Mouse (Mus musculus) ES-E14 (cell line): ENCODE results near the gene Gm28308. TPM values are rescaled to one million over a fixed set of nuclear protein-coding genes. Genes with fewer than 3 reads are reported as not detected.

ENCODE experiments used
- DNase-seq: peaks from one replicate; pipeline ENCODE4 v3.0.0-alpha.2; 2013; ENCODE audit warnings: low read depth, low spot score
- H3K27ac ChIP-seq: 2 replicates; pipeline ENCODE4 v1.5.1; 2012; ENCODE audit warnings: low read depth, mild to moderate bottlenecking, low read length, moderate library complexity, mixed read lengths; ENCODE audit not compliant: poor library complexity, insufficient read depth, severe bottlenecking
- H3K36me3 ChIP-seq: 2 replicates; pipeline ENCODE4 v1.6.1; 2012; ENCODE audit warnings: mild to moderate bottlenecking, low read length, moderate library complexity, mixed read lengths; ENCODE audit not compliant: control insufficient read depth, poor library complexity, insufficient read depth, severe bottlenecking
- H3K4me1 ChIP-seq, 2 experiments: fragments of 150-350 bp in 1 of 2; sonication (generic) in 1 of 2; 2 replicates each; pipeline ENCODE4 v1.6.1; 2012; ENCODE audit warnings: low read length in 2 of 2, mild to moderate bottlenecking in 1 of 2, mixed read lengths in 1 of 2; ENCODE audit not compliant: control insufficient read depth in 2 of 2, insufficient read depth in 2 of 2, poor library complexity in 1 of 2
- H3K4me3 ChIP-seq, 2 experiments: fragments of 150-350 bp in 1 of 2; sonication (generic) in 1 of 2; 2 replicates each; pipeline ENCODE4 v1.5.1; 2012; ENCODE audit warnings: low read length in 2 of 2, low read depth in 1 of 2, mild to moderate bottlenecking in 1 of 2, mixed read lengths in 1 of 2; ENCODE audit not compliant: insufficient read depth in 1 of 2, poor library complexity in 1 of 2, severe bottlenecking in 1 of 2
- H3K9ac ChIP-seq: 2 replicates; pipeline ENCODE4 v1.6.1; 2012; ENCODE audit warnings: low read depth, mild to moderate bottlenecking, low read length, mixed read lengths; ENCODE audit not compliant: poor library complexity, insufficient read depth, severe bottlenecking
- H3K9me3 ChIP-seq: fragments of 150-350 bp; sonication (generic); 2 replicates; pipeline ENCODE4 v1.6.1; 2012; ENCODE audit warnings: low read depth, mild to moderate bottlenecking, low read length; ENCODE audit not compliant: control insufficient read depth, insufficient read depth
- CHD2 ChIP-seq: IDR thresholded peaks from 2 replicates; pipeline ENCODE4 v1.6.1; 2014; ENCODE audit warnings: mild to moderate bottlenecking, low read depth, low read length, inconsistent platforms
- HCFC1 ChIP-seq: IDR thresholded peaks from 2 replicates; pipeline ENCODE4 v1.6.1; 2012; ENCODE audit warnings: low read length, inconsistent platforms, borderline replicate concordance; ENCODE audit not compliant: insufficient read depth
- MAFK ChIP-seq: IDR thresholded peaks from 2 replicates; pipeline ENCODE4 v1.6.1; 2014; ENCODE audit warnings: mild to moderate bottlenecking, low read depth, low read length, inconsistent platforms; ENCODE audit not compliant: insufficient read depth
- ZC3H11A ChIP-seq: IDR thresholded peaks from 2 replicates; pipeline ENCODE4 v1.6.1; 2012; ENCODE audit warnings: low read depth, mild to moderate bottlenecking, inconsistent platforms, low read length, borderline replicate concordance
- ZNF384 ChIP-seq: IDR thresholded peaks from 2 replicates; pipeline ENCODE4 v1.6.1; 2012; ENCODE audit warnings: low read depth, low read length, inconsistent platforms
- in situ Hi-C, 2 experiments: fragments of 600-800 bp; cut with MboI; formaldehyde crosslinking; loops; one replicate each; pipeline ENCODE4 v1.15.1; 2025; ENCODE audit warnings: low sequenced_read_pairs in 2 of 2, inconsistent platforms in 1 of 2; ENCODE audit not compliant: unreplicated experiment in 2 of 2
- total RNA-seq: library from RNA; depleted of rRNA; stranded (reverse); fragments of 300-350 nt; gene quantifications from 2 replicates; pipeline ENCODE4 v1.2.3, GENCODE M21; 2012

The Gm28308 gene
- total RNA-seq, 1 experiment: 0.31 TPM

DNA sequence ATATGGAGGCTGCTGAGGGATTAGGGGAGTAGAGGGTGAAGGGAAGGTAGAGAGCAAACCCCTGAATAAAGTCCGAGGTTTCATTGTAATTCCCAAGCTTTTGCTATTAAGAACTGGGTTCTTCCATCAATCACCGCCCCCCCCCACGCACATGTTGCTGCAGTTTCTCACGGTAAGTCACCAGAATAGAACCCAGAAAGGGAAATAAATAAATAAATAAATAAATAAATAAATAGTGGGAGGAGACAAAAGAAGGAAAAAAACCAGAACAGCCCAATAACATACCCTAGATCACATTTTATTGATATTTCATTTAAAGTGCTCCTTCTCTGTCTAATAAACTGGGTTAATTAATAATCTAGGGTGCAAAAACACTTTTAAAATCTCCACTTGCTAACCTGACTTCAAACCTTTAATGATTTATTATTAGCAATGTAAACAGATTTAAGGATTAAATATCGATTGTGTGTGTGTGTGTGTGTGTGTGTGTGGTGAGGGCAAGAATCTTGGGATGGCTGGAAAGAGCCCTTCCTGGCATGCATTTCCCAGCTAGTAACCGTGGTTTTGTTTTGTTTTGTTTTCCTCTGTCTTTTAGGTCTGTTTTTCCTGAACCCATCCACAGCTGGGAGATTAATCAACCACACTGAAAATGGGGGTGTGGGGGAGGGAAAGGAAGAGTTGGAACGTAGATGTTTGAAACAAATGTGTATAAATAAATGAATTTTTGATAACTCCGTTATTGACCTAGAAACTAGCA lies 51.6 kb downstream of the Gm28308 start:
- TF ChIP-seq HCFC1 (no peak), CHD2 (no peak), ZNF384 (no peak), MAFK (no peak), ZC3H11A (no peak)
- Histone ChIP-seq H3K4me1 (peaks cover 4 to 24% of the 10 kb centered on the region in 2 experiments; a peak in 1 of 4 replicates), H3K36me3 (no peaks in the 10 kb centered on the region), H3K9ac (no peak overlapping the region), H3K27ac (no peak overlapping the region), H3K4me3 (no peak overlapping the region), H3K9me3 (no peaks in the 10 kb centered on the region)
- in situ Hi-C loops: loop anchor here (10.0 kb wide), 3 partner anchors 63 to 987 kb away; partner anchors contain the start of genes Hoxa7 (in 2 of the 2) and Evx1 (in 1 of the 2)
- DNase-seq: no peak

DNA sequence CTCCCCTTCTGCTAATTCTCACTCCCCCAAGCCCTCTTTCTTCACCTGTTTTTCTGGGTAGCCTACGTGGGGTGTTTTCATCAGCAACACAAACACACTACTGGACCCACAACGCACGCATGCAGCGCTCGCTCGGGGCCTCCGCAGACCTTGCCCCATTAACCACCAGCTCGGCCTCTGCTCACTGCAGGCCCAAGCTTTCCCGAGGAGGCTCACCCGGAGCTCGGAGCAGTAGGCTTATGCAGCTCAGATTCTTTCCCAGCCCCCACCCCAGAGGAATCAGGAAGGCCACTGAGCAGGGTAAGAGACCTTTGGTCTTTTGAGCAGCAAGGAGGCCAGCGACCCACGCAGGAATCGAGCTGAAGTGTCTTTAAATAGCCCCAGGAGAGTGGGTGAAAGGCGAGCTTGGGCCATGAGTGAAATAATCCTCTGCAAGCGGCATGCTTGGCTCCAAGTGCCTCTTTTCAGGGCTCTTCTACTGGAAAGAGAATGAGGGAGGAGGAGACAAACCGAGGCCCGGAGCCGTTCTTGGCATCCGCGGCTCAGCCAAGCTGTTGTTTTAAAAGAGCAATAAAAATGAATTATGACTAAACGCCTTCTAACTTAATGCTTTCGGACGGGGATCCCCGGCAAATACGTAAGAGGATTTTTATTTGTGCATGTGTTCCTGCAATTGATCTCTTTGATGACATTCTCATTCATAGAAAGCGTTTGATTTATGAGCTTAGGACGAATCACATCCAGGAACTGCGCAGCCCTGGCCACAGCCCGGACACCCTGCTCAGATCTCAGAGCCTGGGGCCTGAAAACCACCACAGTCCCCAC lies 52.4 kb downstream of the Gm28308 start:
- no peak overlapping the region for H3K4me3 ChIP-seq
- in situ Hi-C loops: loop anchor here (10.0 kb wide), 3 partner anchors 64 to 986 kb away; partner anchors contain the start of genes Hoxa7 (in 2 of the 2) and Evx1 (in 1 of the 2)
- TF ChIP-seq CHD2: no peak
- no peak for TF ChIP-seq ZNF384
- no peak for TF ChIP-seq ZC3H11A
- TF ChIP-seq MAFK: no peak
- no peak for TF ChIP-seq HCFC1

GRCm38 (mm10) chr6:52159979-52160378 lies 53.2 kb downstream of the Gm28308 start:
- Histone ChIP-seq H3K36me3 (no peaks in the 10 kb centered on the region), H3K4me3 (no peak overlapping the region), H3K9me3 (no peaks in the 10 kb centered on the region), H3K4me1 (peaks cover 4 to 23% of the 10 kb centered on the region in 2 experiments; a peak in 1 of 4 replicates), H3K9ac (no peak overlapping the region), H3K27ac (no peak overlapping the region)
- in situ Hi-C loops: loop anchor here (10.0 kb wide), 3 partner anchors 65 to 985 kb away; partner anchors contain the start of genes Hoxa7 (in 2 of the 2) and Evx1 (in 1 of the 2)
- TF ChIP-seq ZNF384 (no peak), MAFK (no peak)
- no peak for DNase-seq

More for the DNA sequence above, 52.4 kb downstream of the Gm28308 start:
- DNase-seq: no peak
- Histone ChIP-seq H3K9me3 (no peaks in the 10 kb centered on the region), H3K4me1 (peaks cover 4 to 24% of the 10 kb centered on the region in 2 experiments; a peak in 1 of 4 replicates), H3K27ac (no peak overlapping the region), H3K9ac (no peak overlapping the region), H3K36me3 (no peaks in the 10 kb centered on the region)

DNA sequence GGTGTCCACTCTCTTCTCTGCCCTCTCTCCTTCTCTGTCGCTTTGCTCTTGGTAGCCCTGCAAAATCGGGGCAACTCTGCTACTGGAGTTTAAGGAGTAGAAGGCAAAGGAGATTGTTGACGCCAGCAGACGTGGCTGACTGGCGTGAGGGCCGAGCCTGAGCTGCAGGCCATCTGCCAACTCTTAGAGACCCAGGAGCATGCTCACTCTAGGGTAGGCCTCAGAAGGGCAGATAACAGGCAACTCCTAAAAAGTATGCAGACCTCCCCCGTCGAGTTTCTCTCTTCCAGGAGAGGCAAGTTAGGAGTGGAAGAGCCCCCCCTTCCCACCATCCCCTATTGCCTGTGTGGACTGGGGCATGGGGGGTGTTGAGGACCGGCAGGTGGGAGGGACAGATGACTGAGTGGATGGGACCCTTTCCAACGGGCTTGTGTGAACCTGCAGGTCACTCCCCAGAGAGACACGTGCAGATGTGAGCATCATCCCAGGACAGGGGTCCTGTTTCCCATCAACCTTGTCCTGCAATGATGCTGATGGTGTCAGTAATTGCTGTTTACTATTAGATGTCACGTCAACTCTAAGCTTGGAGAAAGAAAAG lies 53.9 kb downstream of the Gm28308 start:
- in situ Hi-C loops: no loop called here
- Histone ChIP-seq H3K4me3 (peak overlapping the region; percentile 78 to 90), H3K4me1 (peaks cover 4 to 22% of the 10 kb centered on the region in 2 experiments; a peak in 1 of 4 replicates), H3K9ac (peak overlapping the region; percentile 23; the same call in 1 of the 2 replicates), H3K36me3 (no peaks in the 10 kb centered on the region), H3K27ac (no peak overlapping the region), H3K9me3 (no peaks in the 10 kb centered on the region)
- TF ChIP-seq MAFK: no peak
- DNase-seq: no peak
